Mouse (Mus musculus) cerebellum, postnatal 14 days (tissue): ENCODE measurements around the gene Foxg1.
A peak's percentile ranks its signal among the peaks of the same experiment; 100 is the strongest.

Source experiments
- DNase-seq, 2 experiments: peaks; one replicate each; pipeline ENCODE4 v3.0.0; 2021; ENCODE audit warnings: mixed read lengths in 2 of 2

Foxg1 gene

GRCm38 (mm10) chr12:49386081-49386805 lies 3.8 kb downstream of the Foxg1 start:
- peak in 1 of 2 experiments; percentile 55 for DNase-seq

GRCm38 (mm10) chr12:49387856-49388598 lies 5.6 kb downstream of the Foxg1 start:
- DNase-seq, result peak in 1 of 2 experiments; percentile 18

- DNase-seq, result peak in 1 of 2 experiments; percentile 21
These were observed 7.2 kb downstream of the Foxg1 start for GRCm38 (mm10) chr12:49389666-49390065.

- peak in 1 of 2 experiments; percentile 24 for DNase-seq
These were observed 7.8 kb downstream of the Foxg1 start for GRCm38 (mm10) chr12:49390257-49390656.

- no peak for DNase-seq
These were observed 8.5 kb downstream of the Foxg1 start for GRCm38 (mm10) chr12:49390926-49391304.

GRCm38 (mm10) chr12:49391305-49392040 lies 9.0 kb downstream of the Foxg1 start:
- peak; percentile 72 to 76 for DNase-seq

GRCm38 (mm10) chr12:49392041-49392390 lies 9.6 kb downstream of the Foxg1 start:
- no peak for DNase-seq

GRCm38 (mm10) chr12:49392876-49393275 lies 10.4 kb downstream of the Foxg1 start:
- peak in 1 of 2 experiments; percentile 18 for DNase-seq

GRCm38 (mm10) chr12:49393639-49394038 lies 11.2 kb downstream of the Foxg1 start:
- peak in 1 of 2 experiments; percentile 32 for DNase-seq

GRCm38 (mm10) chr12:49394181-49394580 lies 11.7 kb downstream of the Foxg1 start:
- peak in 1 of 2 experiments; percentile 12 for DNase-seq

- peak in 1 of 2 experiments; percentile 33 for DNase-seq
These were observed 12.4 kb downstream of the Foxg1 start for GRCm38 (mm10) chr12:49394836-49395235.

- DNase-seq, result no peak
These were observed 13.5 kb downstream of the Foxg1 start for GRCm38 (mm10) chr12:49395969-49396368.

- DNase-seq, result peak in 1 of 2 experiments; percentile 3
These were observed 14.3 kb downstream of the Foxg1 start for GRCm38 (mm10) chr12:49396776-49397175.

GRCm38 (mm10) chr12:49397443-49398162 lies 15.1 kb downstream of the Foxg1 start:
- DNase-seq, result peak in 1 of 2 experiments; percentile 3

GRCm38 (mm10) chr12:49398163-49398540 lies 15.7 kb downstream of the Foxg1 start:
- peak in 1 of 2 experiments; percentile 5 for DNase-seq

- DNase-seq, result peak in 1 of 2 experiments; percentile 9
These were observed 16.2 kb downstream of the Foxg1 start for GRCm38 (mm10) chr12:49398636-49399035.

- no peak for DNase-seq
These were observed 17.2 kb downstream of the Foxg1 start for GRCm38 (mm10) chr12:49399611-49400010.

GRCm38 (mm10) chr12:49400036-49400852 lies 17.8 kb downstream of the Foxg1 start:
- DNase-seq, result peak in 1 of 2 experiments; percentile 35

- DNase-seq, result no peak
These were observed 18.3 kb downstream of the Foxg1 start for GRCm38 (mm10) chr12:49400853-49401118.

GRCm38 (mm10) chr12:49401119-49401795 lies 18.8 kb downstream of the Foxg1 start:
- peak in 1 of 2 experiments; percentile 32 for DNase-seq

- DNase-seq, result peak in 1 of 2 experiments; percentile 4
These were observed 19.3 kb downstream of the Foxg1 start for GRCm38 (mm10) chr12:49401796-49402130.
